Mouse (Mus musculus) liver, adult (tissue): ENCODE results near the gene Ifna9.
A peak's percentile ranks its signal among the peaks of the same experiment; 100 is the strongest.
"Not testable (repeated sequence)": the region's sequence is repeated elsewhere in the genome, so short reads cannot be mapped to it uniquely, and the experiment has no call there.

Source experiments
- GATA4 ChIP-seq: IDR thresholded peaks from 2 replicates; pipeline ENCODE4 v1.6.1; 2014; ENCODE audit warnings: mild to moderate bottlenecking, low read length; ENCODE audit not compliant: insufficient replicate concordance

The Ifna9 gene

GRCm38 (mm10) chr4:88592285-88592684, at the start of gene Ifna9:
TSS of gene Ifna9 (minus strand) at chr4:88592385.
- no peak for TF ChIP-seq GATA4

GRCm38 (mm10) chr4:88641077-88641831, 49.1 kb upstream of the Ifna9 start:
- peak; percentile 9; the same call in 1 of the 2 replicates for TF ChIP-seq GATA4

GRCm38 (mm10) chr4:88640704-88641076, 48.5 kb upstream of the Ifna9 start:
- TF ChIP-seq GATA4: no peak

GRCm38 (mm10) chr4:88634311-88634710, 42.1 kb upstream of the Ifna9 start, which contains the start of gene C87499:
TSS of gene C87499 (minus strand) at chr4:88634411.
- no peak for TF ChIP-seq GATA4

GRCm38 (mm10) chr4:88603276-88603675, 11.1 kb upstream of the Ifna9 start, which contains the start of gene Ifna12:
TSS of gene Ifna12 (minus strand) at chr4:88603376.
- no peak for TF ChIP-seq GATA4

- TF ChIP-seq GATA4: no peak
Measured at GRCm38 (mm10) chr4:88571698-88572097, 20.5 kb downstream of the Ifna9 start, which contains the start of gene Ifna14. TSS of gene Ifna14 (minus strand) at chr4:88571798.

- TF ChIP-seq GATA4: no peak
Measured at GRCm38 (mm10) chr4:88561791-88562190, 30.4 kb downstream of the Ifna9 start.

GRCm38 (mm10) chr4:88558145-88558544, 34.0 kb downstream of the Ifna9 start, which contains the start of gene Ifna15:
TSS of gene Ifna15 (minus strand) at chr4:88558245.
- not testable (repeated sequence) for TF ChIP-seq GATA4

GRCm38 (mm10) chr4:88550161-88550945, 41.8 kb downstream of the Ifna9 start:
- TF ChIP-seq GATA4: no peak

- TF ChIP-seq GATA4: no peak
Measured at GRCm38 (mm10) chr4:88547986-88548385, 44.2 kb downstream of the Ifna9 start.

GRCm38 (mm10) chr4:88543649-88544234, 48.4 kb downstream of the Ifna9 start:
- TF ChIP-seq GATA4: no peak
